Mouse (Mus musculus): ENCODE data around the gene Hipk3. TPM values are rescaled to one million over a fixed set of nuclear protein-coding genes. Genes with fewer than 3 reads are reported as not detected.

Gene Hipk3
- total and polyA plus RNA-seq, 2 experiments from 2014 or later: 29.7 to 213 TPM

DNA sequence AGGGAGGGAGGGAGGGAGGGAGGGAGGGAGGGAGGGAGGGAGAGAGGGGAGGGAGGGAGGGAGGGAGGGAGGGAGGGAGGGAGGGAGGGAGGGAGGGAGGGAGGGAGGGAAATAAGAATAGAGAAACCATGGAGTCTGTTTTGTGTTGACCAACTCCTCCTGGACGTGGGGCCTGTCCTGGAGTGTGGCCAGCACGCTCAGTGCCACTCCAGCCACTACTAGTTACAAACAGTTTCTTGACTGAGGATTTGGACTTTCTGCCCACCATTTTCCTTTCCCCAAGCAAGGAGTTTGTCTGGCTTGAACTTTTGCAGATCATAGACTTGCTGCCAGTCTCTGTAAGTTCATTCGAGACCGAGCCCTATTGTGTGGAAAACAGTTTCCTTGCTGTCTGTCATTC, 46.0 kb downstream of the Hipk3 start:
- H3K4me2 ChIP-seq (ENCODE audit: low read depth, low read length): no peak overlapping the region
- WGBS: 40% methylated on average over 4 of the region's 4 CpGs
- ATAC-seq (ENCODE audit: insufficient read depth, low read depth) (no peak), DNase-seq (ENCODE audit: low spot score) (no peak)
- TF ChIP-seq EP300 (IDR thresholded peaks at IDR 0.05; ENCODE audit: low read depth) (no peak), CTCF (IDR thresholded peaks at IDR 0.05; ENCODE audit: low read depth) (no peak)
- no peak overlapping the region for H3K9ac ChIP-seq (replicated peaks; ENCODE audit: low read depth, low read length)
- H3K27me3 ChIP-seq (ENCODE audit: control insufficient read depth, insufficient read depth, low read length): no peaks in the 10 kb centered on the region
- peak overlapping the region; percentile 94 for H3K27ac ChIP-seq (ENCODE audit: low read depth)
- H3K36me3 ChIP-seq (replicated peaks; ENCODE audit: control insufficient read depth, insufficient read depth, low read length): peaks cover 11% of the 10 kb centered on the region
- H3K4me1 ChIP-seq (ENCODE audit: control insufficient read depth, insufficient read depth): peaks cover 58% of the 10 kb centered on the region
- H3K9me3 ChIP-seq (replicated peaks; ENCODE audit: control insufficient read depth, low read length): no peaks in the 10 kb centered on the region
- no peak overlapping the region for H3K4me3 ChIP-seq (ENCODE audit: low read depth, low read length)

DNA sequence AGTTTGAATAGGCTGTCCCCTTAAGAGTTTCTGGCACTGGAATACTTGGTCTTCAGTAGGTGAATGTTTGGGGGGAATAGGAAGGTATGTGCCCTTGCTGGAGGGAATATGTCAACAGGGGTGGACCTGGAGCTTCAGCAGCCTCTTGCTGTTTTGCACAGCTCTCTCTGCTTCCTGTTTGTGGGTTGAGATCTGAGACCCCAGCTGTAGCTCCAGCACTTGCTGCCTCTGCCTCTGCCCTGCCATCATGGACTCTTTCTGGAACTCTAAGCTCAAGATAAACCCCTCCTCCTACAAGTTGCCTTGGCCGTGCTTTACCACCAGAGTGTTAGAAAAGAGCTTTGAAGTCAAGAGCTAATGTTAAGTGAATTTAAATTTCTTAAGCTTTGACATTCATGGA, 48.2 kb downstream of the Hipk3 start:
- ATAC-seq (ENCODE audit: insufficient read depth, low read depth) (no peak), DNase-seq (ENCODE audit: low spot score) (no peak)
- WGBS: 23% methylated on average over 1 of the region's 1 CpGs
- Histone ChIP-seq H3K4me1 (ENCODE audit: control insufficient read depth, insufficient read depth) (peaks cover 43% of the 10 kb centered on the region), H3K27me3 (ENCODE audit: control insufficient read depth, insufficient read depth, low read length) (no peaks in the 10 kb centered on the region), H3K27ac (ENCODE audit: low read depth) (peak overlapping the region; percentile 70), H3K4me2 (ENCODE audit: low read depth, low read length) (no peak overlapping the region), H3K9ac (replicated peaks; ENCODE audit: low read depth, low read length) (0 out of 2 replicates have a peak overlapping the region, but pooled peaks have one; percentile 9), H3K4me3 (ENCODE audit: low read depth, low read length) (no peak overlapping the region), H3K9me3 (replicated peaks; ENCODE audit: control insufficient read depth, low read length) (no peaks in the 10 kb centered on the region), H3K36me3 (replicated peaks; ENCODE audit: control insufficient read depth, insufficient read depth, low read length) (peaks cover 30% of the 10 kb centered on the region)
- TF ChIP-seq EP300 (IDR thresholded peaks at IDR 0.05; ENCODE audit: low read depth) (no peak), CTCF (IDR thresholded peaks at IDR 0.05; ENCODE audit: low read depth) (no peak)

DNA sequence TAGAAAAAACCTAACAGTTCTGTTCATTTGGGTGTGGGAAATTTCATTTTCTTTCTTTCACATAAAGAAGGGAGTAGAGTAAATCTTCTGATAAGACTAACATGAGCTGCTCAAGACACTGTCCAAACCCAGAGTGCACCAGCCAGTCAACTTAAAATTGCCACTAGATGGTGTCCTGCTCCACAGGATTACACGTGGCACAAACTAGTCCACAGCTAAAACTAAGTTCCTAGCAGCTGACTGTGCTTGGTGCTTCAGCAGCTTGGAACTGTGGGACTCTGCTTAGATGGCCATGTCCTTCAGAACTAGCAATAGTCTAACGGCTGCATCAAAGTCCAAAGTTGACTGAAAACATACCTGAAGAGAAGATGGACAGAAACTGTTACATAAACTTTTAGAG, 49.5 kb downstream of the Hipk3 start:
- no peaks in the 10 kb centered on the region for H3K27me3 ChIP-seq (ENCODE audit: control insufficient read depth, insufficient read depth, low read length)
- H3K36me3 ChIP-seq (replicated peaks; ENCODE audit: control insufficient read depth, insufficient read depth, low read length): peaks cover 42% of the 10 kb centered on the region
- 10% methylated on average over 2 of the region's 2 CpGs for WGBS
- no peak overlapping the region for H3K9ac ChIP-seq (replicated peaks; ENCODE audit: low read depth, low read length)
- TF ChIP-seq CTCF (IDR thresholded peaks at IDR 0.05; ENCODE audit: low read depth): peak; percentile 87
- TF ChIP-seq EP300 (IDR thresholded peaks at IDR 0.05; ENCODE audit: low read depth): no peak
- peaks cover 30% of the 10 kb centered on the region for H3K4me1 ChIP-seq (ENCODE audit: control insufficient read depth, insufficient read depth)
- H3K9me3 ChIP-seq (replicated peaks; ENCODE audit: control insufficient read depth, low read length): no peaks in the 10 kb centered on the region
- peak overlapping the region; percentile 70 for H3K27ac ChIP-seq (ENCODE audit: low read depth)
- no peak overlapping the region for H3K4me3 ChIP-seq (ENCODE audit: low read depth, low read length)
- peak; percentile 81 for ATAC-seq (ENCODE audit: insufficient read depth, low read depth)
- DNase-seq (ENCODE audit: low spot score): peak; percentile 89
- no peak overlapping the region for H3K4me2 ChIP-seq (ENCODE audit: low read depth, low read length)

DNA sequence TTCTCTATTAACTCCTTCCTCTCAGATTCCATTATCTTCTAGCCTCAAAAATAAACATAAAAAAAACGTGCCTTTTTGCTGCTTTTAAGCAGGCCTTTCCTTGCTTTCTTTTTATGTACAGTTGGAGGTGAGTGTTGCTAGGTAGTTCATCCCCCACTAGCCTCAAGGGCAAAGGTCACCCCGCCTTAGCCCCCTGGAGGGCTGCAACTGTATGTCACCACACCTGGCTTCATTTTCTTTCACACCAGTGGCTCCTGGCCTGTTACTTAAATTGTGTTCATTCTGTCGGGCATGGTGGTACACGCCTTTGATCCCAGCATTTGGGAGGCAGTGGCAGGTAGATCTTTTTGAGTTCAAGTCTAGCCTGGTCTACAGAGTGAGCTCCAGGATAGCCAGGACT, 51.9 kb downstream of the Hipk3 start:
- Histone ChIP-seq H3K36me3 (replicated peaks; ENCODE audit: control insufficient read depth, insufficient read depth, low read length) (peaks cover 62% of the 10 kb centered on the region), H3K27me3 (ENCODE audit: control insufficient read depth, insufficient read depth, low read length) (no peaks in the 10 kb centered on the region), H3K9me3 (replicated peaks; ENCODE audit: control insufficient read depth, low read length) (no peaks in the 10 kb centered on the region), H3K9ac (replicated peaks; ENCODE audit: low read depth, low read length) (no peak overlapping the region), H3K4me3 (ENCODE audit: low read depth, low read length) (no peak overlapping the region), H3K4me2 (ENCODE audit: low read depth, low read length) (no peak overlapping the region), H3K27ac (ENCODE audit: low read depth) (no peak overlapping the region), H3K4me1 (ENCODE audit: control insufficient read depth, insufficient read depth) (peaks cover 13% of the 10 kb centered on the region)
- TF ChIP-seq EP300 (IDR thresholded peaks at IDR 0.05; ENCODE audit: low read depth) (no peak), CTCF (IDR thresholded peaks at IDR 0.05; ENCODE audit: low read depth) (no peak)
- DNase-seq (ENCODE audit: low spot score): no peak
- 64% methylated on average over 4 of the region's 4 CpGs for WGBS
- no peak for ATAC-seq (ENCODE audit: insufficient read depth, low read depth)

DNA sequence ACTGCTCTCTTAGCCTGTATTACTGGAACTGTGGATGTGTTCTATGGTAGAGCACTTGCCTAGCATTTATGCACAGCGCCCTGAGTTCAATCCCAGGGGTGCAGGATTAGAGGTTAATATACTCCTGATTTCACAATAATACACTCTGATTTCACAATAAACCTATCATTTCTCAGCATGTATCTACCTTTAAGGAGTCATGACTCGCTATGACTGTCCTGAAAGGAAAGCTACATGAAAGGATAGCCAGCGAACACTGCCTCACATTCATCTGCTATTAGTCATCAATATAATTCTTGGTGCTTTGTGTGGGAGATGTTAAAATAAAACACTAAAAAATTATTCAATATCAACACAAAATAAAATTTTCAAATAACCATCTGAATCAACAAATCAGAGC, 58.0 kb downstream of the Hipk3 start:
- ATAC-seq (ENCODE audit: insufficient read depth, low read depth) (no peak), DNase-seq (ENCODE audit: low spot score) (no peak)
- H3K9ac ChIP-seq (replicated peaks; ENCODE audit: low read depth, low read length): no peak overlapping the region
- H3K36me3 ChIP-seq (replicated peaks; ENCODE audit: control insufficient read depth, insufficient read depth, low read length): peaks cover 89% of the 10 kb centered on the region
- H3K4me2 ChIP-seq (ENCODE audit: low read depth, low read length): no peak overlapping the region
- H3K27me3 ChIP-seq (ENCODE audit: control insufficient read depth, insufficient read depth, low read length): no peaks in the 10 kb centered on the region
- H3K27ac ChIP-seq (ENCODE audit: low read depth): no peak overlapping the region
- WGBS: 83% methylated on average over 3 of the region's 3 CpGs
- H3K4me1 ChIP-seq (ENCODE audit: control insufficient read depth, insufficient read depth): no peaks in the 10 kb centered on the region
- H3K4me3 ChIP-seq (ENCODE audit: low read depth, low read length): no peak overlapping the region
- TF ChIP-seq CTCF (IDR thresholded peaks at IDR 0.05; ENCODE audit: low read depth): no peak
- no peak for TF ChIP-seq EP300 (IDR thresholded peaks at IDR 0.05; ENCODE audit: low read depth)
- H3K9me3 ChIP-seq (replicated peaks; ENCODE audit: control insufficient read depth, low read length): no peaks in the 10 kb centered on the region

DNA sequence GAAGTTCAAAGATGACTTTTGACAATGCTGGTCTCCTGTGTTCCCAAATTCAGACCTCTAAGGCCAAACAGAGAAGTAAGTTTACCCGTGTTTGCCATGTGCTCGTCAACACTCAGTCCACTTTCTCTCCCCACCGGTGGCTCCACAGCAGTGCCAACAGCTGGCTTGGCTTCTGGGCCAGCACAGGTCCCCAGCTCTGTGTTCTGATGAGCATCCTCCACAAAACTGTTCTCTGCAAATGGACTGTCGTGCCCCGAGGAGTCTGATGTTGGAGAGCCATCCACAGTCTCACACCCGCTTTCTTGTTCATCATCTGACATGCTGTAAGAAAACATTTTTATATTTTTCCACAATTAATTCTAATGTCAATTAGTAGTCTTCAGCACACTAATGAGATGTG, 63.2 kb downstream of the Hipk3 start:
- Histone ChIP-seq H3K9me3 (replicated peaks; ENCODE audit: control insufficient read depth, low read length) (no peaks in the 10 kb centered on the region), H3K4me1 (ENCODE audit: control insufficient read depth, insufficient read depth) (0 out of 2 replicates have a peak, but pooled peaks cover 2% of the 10 kb centered on the region), H3K27me3 (ENCODE audit: control insufficient read depth, insufficient read depth, low read length) (no peaks in the 10 kb centered on the region), H3K4me3 (ENCODE audit: low read depth, low read length) (no peak overlapping the region), H3K4me2 (ENCODE audit: low read depth, low read length) (no peak overlapping the region), H3K9ac (replicated peaks; ENCODE audit: low read depth, low read length) (no peak overlapping the region), H3K27ac (ENCODE audit: low read depth) (no peak overlapping the region), H3K36me3 (replicated peaks; ENCODE audit: control insufficient read depth, insufficient read depth, low read length) (peaks cover 80% of the 10 kb centered on the region)
- no peak for TF ChIP-seq CTCF (IDR thresholded peaks at IDR 0.05; ENCODE audit: low read depth)
- no peak for ATAC-seq (ENCODE audit: insufficient read depth, low read depth)
- WGBS: 83% methylated on average over 6 of the region's 6 CpGs
- DNase-seq (ENCODE audit: low spot score): no peak

Measured in heart, postnatal 0 days (tissue).